Mouse (Mus musculus) brain, embryonic 14.5 days (tissue): ENCODE measurements around the gene Pgm1.

Experiments used
- CTCF ChIP-seq: fragments of 200-500 bp; IDR thresholded peaks from 2 replicates; pipeline ENCODE4 v1.5.1; 2012; ENCODE audit warnings: inconsistent platforms, mild to moderate bottlenecking, moderate library complexity, borderline replicate concordance; ENCODE audit not compliant: insufficient read depth, insufficient read length; ENCODE audit errors: extremely low read depth
- POLR2A ChIP-seq: fragments of 200-500 bp; IDR thresholded peaks from 2 replicates; pipeline ENCODE4 v1.6.1; 2012; ENCODE audit warnings: mild to moderate bottlenecking, inconsistent platforms, borderline replicate concordance; ENCODE audit not compliant: poor library complexity, insufficient read depth, insufficient read length, severe bottlenecking; ENCODE audit errors: extremely low read depth

- TF ChIP-seq CTCF = no peak
- no peak for TF ChIP-seq POLR2A
Measured at GRCm38 (mm10) chr4:99981216-99981615, 52.0 kb downstream of the Pgm1 start.
